Mouse (Mus musculus): ENCODE data around the gene Pxn. TPM values are rescaled to one million over a fixed set of nuclear protein-coding genes. Genes with fewer than 3 reads are reported as not detected.
A peak's percentile ranks its signal among the peaks of the same experiment; 100 is the strongest.
"Not testable (repeated sequence)": the region's sequence is repeated elsewhere in the genome, so short reads cannot be mapped to it uniquely, and the experiment has no call there.

Pxn gene
- total RNA-seq, 4 experiments from 2014 or later: 31.2 to 43.4 (median 34.1) TPM

DNA sequence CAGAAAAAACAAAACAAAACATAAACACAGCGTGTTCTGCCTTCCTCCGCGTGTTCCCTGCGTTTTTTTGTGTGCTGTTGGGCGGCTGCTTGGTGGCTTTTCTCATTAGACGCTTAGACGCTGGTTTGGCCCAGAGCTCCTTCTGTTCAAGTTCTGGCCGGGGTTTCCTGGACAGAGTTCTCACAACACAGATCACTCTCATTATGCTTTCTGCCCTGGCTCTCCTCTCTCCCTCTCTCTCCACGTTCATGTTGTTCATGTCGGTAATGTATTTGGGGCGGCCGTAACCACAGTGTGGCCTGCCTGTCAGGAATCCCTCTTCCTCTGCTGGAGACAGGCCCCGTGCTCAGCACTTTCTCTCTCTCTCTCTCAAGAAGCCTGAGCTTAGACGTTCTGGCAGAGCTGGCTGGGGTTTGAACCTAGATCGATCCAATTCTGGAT, 2.9 kb downstream of the Pxn start:
- DNase-seq (ENCODE audit: low spot score): no peak

DNA sequence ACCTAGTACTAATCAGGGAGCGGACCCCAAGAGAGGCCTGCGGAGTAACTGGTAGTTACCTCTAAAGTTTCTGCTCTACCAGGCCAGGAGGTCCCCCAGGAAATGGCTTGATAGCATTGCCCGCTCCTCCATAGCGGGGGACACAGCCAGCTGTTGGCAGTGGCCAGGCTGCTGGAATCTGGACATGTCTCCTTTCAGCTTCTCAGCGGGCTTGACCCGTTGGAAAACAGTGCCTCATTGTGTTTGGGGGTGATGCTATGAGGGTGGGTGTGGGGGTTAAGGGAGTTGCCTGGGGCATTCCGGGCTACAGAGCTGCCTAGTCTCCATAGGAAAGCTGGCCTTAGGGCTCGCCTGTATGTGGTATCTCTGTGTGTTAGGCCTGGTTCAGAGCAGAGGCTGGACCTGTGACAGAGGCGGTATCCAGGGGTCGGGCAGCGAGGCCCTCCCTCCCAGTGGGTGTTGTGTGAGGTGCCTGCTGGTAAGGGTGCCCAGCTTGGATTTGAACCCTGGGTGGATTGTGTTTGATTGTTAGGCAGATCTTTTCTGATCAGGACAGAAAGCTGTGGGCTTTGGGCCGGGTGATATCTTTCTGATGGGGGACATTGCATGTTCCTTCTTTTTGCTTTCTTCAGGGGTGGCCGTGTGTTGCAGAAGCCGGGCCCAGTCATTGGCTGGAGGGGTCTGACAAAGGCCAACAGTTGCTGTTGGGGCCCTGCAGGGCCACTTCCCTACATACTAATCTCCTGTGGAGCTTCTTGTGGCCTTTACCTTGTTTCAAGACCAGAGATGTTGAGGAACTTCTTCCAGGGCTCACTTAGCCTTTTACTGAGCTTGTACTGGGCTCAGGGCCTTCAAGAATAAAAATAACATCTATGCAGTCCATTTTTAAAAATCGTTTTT, 3.6 kb downstream of the Pxn start:
- DNase-seq (ENCODE audit: low spot score): no peak

DNA sequence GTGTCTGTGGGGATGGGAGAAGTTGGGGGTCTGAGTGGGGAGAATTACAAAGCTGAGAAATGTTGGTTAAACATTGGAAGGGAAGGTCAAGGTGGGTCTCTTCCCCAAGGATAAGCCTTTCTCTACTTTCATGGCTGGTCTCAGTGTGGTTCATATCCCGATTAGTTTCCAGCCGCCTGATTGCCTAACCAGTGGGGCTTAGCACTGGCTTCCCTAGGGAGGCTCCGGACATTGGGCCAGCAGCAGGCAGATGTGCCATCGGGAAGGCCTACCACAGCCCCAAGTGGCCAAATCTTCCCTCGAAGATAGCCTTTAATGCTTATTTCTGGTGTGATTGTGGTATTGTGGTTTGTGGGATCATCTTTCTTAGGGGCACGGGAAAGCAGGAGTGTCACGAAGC, 5.9 kb downstream of the Pxn start:
- no peak for DNase-seq (ENCODE audit: low spot score)

DNA sequence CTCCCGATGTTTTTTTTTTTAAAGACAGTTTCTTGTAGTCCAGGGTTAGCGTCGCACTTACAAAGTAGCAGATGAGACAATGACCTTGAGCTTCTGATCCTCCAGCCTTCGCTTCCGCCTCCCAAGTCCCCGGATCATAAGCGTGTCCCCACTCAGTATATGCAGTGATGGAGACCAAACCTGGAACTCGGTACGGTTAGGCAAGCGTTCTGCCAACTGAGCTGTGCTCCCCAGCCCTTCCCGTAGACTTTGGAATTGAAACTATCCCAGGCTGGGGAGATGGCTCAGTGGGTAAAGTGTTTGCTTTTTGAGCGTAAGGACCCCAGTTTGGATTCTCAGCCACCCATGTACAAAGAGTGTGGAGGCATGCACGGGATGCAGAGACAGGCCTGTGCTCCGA, 6.8 kb downstream of the Pxn start:
- DNase-seq (ENCODE audit: low spot score): no peak

DNA sequence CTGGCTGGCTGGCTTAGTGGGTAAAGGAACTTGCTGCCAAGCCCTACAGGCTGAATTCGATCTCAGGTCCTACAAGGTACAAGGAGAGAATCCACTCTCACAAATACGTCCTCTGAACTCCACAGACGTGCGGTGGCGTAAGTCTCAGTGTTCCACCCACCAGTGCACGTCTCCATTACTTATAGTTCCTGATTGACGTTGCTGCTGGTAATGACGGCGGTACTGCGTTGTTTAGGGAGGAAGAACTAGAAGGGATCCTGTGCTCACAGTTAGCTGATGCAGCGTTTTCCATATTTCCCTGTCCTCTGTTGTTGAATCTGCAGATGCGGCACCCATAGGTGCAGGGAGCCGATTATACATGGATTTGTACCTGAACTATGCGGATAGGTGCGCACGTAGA, 7.2 kb downstream of the Pxn start:
- DNase-seq (ENCODE audit: low spot score): no peak

DNA sequence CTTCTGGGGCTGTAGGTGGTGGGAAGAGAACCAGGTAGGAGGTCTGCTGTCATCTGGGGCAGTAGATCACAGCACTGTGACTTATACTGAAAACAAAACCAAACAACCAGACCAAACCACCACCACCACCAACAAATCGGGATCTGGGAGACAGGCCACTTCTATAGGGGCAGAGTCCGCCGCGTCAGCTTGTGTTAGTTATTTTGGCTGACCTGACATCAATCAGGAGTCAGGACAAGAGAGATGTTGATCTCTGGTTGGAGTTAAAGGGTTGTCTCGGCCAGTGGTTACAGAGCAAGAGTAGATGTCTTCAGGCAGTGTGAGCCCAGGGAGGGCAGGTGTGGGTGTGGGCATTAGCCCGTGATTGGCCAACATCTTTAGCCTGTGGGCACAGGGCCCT, 7.9 kb downstream of the Pxn start:
- no peak for DNase-seq (ENCODE audit: low spot score)

DNA sequence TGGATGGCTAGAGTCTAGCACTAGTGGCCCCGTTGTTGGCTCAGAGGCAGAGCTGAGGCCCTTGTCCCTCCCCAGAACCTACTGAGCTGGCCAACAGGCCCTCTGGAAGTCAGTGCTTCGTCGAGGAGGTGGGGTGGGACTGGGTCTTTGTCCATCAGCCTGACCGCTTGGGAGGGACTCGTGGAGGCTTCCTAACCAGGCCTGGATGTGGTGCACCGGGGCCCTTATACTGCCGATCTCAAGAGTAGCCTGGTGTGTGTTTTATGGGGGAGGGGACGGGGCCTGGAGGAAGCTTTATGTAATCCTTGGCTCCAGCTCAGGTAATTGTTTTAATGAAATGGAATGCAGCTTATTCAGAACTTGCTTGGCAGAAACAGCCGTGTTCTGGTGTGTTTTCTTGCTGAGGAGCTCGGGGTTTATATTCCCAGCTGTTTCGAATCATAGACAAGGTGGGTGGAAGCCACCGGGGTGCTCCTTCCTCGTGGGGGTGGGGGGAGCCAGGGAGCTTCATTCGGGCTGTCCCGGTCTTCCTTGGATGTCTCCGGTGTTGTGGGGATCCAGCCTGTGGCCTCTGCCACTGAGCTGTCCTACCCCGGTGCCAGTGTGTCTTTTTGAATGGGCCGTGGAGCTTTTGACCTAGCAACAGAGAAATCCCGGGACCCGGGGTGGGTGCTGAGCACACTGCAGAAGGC, 8.6 kb downstream of the Pxn start:
- DNase-seq (ENCODE audit: low spot score): peak; percentile 91

DNA sequence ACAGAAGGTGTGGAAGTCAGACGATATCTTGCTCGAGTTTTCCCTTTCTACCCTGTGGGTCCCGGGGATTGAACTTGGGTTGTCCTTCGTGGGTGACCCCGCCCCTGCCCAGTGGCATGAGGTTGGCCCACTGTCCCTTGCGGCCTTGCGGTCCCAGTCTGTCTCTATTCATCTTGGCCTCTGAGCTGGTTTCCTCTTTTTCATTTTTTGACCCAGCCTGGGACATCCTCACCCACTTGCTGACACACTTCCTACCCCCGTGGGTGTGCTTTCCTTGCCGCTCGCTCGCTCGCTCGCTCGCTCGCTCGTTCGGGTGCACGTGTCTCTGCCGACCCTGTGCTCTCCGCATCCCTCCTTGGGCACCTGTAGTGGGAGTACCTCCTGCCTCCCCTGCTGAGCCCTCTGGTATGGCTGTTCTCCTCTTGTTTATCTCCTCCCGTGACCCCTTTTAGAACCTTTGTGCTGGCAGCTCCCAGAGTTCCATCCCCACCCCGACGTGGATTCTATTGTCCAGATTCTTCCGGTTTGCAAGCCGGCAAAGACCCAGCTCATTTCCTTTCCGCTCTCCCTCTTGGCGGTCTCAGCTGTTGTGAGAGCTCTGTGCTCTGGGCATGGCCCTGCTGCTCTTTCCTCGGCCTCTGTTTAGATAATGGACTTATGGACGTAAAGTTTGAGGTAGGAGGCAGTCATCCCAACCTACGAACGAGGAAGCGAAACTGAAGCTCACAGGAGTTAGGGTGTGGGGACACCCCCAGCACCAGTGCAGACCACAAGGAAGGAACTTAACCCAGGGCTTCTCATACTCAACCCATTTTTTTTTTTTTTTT, 9.8 kb downstream of the Pxn start:
- DNase-seq (ENCODE audit: low spot score): no peak

DNA sequence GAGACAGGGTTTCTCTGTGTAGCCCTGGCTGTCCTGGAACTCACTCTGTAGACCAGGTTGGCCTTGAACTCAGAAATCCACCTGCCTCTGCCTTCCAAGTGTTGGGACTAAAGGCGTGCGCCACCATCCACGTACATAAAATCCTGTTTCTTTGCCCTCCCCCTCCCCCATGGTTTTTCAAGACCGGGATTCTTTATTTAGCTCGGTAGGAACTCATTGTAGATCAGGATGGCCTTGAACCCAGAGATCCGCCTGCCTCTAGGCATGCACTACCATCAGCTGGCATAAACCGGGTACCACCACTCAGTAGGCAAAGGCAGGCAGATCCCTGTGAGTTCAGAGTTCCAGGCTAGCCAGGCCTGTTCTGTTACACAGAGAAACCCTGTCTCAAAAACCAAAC, 10.4 kb downstream of the Pxn start:
- DNase-seq (ENCODE audit: low spot score): no peak

DNA sequence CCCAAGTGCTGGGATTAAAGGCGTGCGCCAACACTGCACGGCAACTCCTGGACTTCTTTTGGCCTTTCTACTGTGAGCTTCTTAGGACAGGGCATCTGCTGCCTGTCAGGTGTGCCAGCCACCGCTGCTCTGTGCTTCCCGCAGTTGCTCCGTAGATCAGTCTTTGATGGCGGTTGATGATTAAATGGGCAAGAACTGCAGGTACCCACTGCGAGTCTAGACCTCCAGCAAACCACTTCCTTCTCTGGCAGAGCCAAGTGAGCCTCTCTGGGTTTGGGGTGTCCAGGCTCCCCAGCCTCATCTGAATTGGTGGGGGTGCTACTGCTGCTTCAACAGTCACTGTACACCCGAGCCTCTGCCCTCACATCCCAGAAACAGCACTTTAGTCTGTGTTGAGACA, 11.0 kb downstream of the Pxn start:
- no peak for DNase-seq (ENCODE audit: low spot score)

DNA sequence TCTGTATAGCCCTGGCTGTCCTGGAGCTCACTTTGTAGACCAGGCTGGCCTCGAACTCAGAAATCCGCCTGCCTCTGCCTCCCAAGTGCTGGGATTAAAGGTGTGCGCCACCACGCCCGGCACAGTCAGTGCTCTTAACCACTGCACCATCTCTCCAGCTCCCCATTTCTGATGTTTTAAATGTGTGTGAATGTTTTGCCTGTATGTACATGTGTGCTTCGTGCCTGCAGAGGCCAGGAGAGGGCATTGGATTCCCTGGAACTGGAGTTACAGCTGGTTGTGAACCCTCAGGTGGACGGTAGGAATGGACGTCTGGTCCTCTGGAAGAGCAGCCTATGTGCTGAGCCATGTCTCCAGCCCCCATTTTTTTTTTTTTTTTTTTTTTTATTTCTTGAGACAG, 11.7 kb downstream of the Pxn start:
- DNase-seq (ENCODE audit: low spot score): not testable (repeated sequence)

DNA sequence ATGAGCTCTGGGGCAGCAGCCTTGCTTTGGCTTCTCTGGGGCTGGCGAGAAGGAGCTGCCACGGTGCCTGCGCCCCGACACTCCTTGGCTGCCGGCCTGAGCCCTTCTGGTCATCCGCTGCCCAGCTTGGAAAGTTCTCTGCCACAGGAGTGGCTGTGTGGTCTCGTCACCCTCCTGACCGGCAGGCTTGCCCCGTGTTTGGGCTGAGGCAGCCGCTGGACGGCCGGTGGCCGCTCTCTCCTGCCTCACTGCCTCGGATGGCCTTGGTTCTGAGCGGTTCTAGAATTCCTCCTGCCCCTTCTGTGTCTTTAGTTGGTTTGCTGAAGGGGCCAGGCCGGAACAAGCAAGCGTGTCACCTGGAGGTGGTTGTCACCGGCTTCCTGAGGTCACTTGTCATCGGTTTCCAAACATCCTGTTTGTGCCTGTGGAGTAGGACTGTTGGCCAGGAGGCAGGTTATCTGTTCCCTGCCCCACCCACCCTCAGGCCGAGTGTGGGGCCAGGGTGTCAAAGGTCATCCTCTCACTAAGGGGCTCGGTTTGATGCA, 13.9 kb downstream of the Pxn start:
- peak; percentile 69 for DNase-seq (ENCODE audit: low spot score)

DNA sequence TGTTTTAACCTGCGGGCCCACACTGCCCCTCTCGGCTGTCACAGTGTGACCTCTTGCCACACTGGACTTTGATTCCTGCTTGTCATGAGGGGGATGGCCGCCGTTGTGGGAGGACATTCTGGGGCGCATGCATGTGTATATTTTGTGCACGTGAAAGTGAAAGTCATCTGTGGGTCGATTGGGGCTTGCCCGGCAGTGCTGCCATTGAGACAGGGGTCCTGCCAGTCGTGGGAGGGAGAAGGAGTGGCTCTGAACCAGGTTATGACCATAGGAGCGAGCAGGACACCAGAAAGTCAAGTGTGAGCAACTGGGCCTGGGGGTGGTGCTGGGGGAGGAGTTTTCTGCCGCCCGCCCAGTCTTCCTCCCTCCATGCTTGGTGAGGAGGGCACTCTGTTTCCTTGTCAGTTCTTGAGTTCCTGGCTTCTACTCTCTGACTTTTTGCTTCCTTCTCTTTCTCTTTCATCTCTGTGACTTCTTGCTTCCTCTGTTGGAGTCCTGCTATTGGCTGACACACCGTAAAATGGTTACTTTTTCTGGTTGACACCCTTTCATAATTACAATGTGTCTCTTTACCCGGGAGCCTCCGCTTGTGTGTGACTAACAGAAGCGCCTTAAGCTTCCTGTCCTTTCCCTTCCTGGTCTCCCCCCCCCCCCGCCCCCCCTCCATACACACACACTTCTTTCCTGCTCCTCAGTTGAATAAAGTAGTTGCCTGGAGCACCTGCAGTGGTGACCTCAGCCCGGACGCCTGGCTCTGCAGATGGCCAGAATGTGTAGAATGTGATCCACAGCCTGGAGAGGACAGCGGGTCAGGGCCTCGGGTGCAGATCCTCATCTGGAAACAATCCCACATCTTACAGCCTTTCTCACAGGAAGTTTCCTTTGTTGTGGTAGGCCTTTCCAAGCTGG, 15.3 kb downstream of the Pxn start:
- peak; percentile 80 for DNase-seq (ENCODE audit: low spot score)

DNA sequence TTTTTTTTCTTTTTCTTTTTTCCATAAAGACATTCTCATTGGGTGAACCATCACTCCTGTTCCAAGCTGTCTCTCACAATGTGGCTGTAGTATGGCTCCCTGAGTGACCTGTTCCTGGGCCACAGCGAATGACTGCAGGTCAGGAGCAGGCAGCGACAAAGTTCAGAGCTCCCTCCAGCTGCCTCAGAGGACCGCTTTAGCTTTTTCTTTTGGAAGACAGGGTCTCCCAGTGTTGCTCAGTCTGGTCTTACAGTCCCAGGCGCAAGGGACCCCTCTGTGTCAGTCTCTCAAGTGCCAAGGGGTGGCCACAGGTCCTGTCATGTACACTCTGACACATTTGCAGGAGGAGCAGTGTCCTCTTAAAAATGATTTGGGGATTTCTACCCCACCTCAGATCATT, 16.1 kb downstream of the Pxn start:
- DNase-seq (ENCODE audit: low spot score): no peak

DNA sequence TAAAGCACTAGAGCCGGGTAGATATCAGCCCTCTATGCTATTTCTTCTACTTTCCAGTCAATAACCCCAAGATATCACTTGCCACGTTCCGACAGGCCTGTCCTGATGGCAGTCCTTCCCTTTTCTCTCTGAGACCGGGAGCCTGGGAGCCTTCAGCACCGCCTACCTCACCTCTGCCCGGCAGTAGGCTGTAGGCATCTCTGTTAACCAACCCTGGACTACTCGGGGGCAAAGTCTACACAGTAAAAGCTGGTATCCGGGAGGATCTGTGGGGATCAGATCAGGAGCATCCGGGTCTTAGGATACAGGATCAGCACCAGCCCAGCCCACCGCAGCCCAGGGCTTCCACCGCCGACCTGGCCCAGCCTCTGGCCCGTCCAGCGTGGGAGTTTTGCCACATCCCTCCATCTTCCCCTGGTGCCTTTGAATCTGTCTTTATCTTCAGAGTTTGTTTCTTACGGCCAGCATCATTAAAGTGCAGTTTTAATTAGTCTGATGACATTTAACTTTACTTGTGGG, 16.6 kb downstream of the Pxn start:
- no peak for DNase-seq (ENCODE audit: low spot score)

DNA sequence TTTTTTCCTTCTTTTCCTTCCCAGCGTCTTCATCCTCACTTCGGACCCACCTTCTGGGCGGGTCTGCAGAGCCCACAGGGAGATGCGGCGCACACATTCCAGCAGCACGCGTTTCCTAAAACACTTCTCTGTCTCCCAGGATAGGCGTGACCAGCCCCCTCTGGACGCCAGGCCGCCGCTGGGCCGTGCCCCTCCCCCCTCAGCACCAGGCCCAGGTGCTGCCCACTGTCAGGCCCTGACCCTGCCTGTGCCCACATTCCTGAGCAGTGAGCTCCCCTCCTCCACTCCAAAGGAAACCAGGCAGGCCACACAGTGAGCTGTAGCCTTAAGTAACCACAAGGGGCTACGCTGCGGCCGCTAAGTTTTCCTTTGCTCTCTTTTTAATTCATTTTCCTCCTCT, 17.5 kb downstream of the Pxn start:
- no peak for DNase-seq (ENCODE audit: low spot score)

DNA sequence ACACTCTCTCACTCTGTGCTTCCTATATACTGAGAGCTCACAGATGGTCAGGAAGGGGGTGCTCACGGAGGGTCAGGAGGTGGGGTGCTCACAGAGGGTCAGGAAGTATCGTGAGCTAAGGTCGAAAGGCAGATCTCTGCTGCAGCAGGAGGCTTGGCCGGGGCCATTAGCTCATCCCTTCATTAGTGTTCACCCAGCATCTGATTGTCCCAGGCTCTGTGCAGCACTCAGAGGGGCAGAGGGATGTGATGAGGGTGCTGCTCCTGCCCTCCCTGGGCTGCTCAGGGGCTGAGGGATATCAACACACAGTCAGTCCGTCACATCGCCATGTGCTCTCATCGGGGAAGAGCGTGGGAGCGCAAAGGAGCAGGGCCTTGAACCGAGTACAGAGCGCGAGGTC, 18.0 kb downstream of the Pxn start:
- no peak for DNase-seq (ENCODE audit: low spot score)

DNA sequence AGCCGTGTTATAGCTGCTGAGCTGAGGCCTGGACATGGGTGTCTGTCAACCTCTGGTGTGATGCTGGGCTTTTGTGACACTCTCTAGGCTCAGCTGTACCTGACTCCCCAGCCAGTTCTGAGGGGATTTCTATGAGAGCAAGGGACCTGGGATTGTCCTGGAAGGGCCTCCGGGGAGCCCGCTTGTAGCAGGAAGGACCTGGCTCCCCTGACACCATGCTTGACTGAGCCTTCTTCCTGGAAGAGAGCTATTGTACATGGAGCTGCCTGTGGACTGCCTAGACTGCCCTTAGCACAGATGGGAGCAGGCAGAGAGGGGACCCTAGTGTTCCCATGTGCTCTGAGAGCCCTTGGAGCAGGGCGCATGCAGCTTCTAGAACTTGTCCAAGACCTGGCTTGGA, 18.9 kb downstream of the Pxn start:
- DNase-seq (ENCODE audit: low spot score): no peak

DNA sequence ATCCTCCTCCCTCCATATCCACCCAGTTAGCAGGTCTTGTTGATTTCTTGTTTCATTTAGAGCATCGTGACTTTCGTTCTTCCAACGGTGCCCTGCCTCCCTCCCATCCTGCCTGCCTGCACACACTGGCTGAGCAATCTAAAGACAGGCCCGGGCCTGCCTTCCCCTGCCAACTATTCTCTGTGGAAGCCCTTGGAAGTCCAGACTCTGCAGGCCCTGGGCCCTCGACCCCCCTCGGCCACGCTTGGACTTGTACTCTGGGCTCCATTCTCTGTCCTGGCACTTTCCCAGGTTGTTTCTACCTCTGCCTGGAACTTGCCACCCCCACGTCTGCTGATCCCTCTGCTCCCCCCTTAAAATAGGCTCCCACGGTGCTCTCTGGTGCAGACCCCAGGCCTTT, 19.5 kb downstream of the Pxn start:
- no peak for DNase-seq (ENCODE audit: low spot score)

DNA sequence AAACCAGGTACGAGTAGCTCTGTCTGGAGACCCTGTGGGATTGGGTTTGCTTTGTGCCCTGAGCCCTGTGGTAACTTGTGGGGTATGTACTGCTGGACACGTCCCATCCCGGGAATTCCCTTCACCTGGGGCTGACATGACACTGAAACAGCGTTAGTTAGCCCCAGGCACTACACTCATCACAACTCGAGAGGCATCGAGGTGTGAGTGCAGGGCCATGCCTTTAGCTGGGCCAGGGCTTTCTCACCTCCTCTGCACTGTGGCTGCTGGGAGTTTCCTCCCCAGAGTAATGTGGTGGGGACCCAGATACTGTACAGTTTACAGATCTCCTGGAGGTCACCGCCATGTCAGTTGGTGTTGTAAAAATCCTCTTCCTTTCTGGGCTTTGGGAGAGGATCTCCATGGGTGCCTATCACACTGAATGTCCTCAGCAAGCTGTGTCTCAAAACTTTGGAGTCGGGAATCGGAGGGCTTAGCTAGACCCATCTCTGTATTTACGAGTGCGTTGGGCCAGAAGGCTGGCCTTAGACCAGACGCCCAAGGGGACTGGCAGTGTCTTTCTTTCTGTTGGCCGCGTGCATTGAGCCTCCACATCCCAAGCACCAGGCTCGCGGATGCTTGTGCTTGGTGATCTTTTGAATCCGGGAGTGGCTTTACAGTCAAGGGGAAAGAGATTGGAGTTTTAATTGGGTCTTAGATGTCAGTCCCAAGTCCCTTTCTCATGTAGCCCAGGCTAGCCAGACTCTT, 20.2 kb downstream of the Pxn start:
- DNase-seq (ENCODE audit: low spot score): no peak
